Mouse (Mus musculus) stomach, postnatal 0 days (tissue): ENCODE measurements around the gene Steap3.

Source experiments
- CTCF ChIP-seq: IDR thresholded peaks from 2 replicates; pipeline ENCODE4 v1.5.1; 2016; ENCODE audit warnings: antibody characterized with exemption, low read depth, mild to moderate bottlenecking, moderate library complexity
- EP300 ChIP-seq: optimal IDR thresholded peaks from 2 replicates; pipeline ENCODE3; 2016; ENCODE audit warnings: antibody characterized with exemption

GRCm38 (mm10) chr1:120275224-120275623 lies 2.7 kb upstream of the Steap3 start:
- no peak for TF ChIP-seq CTCF
- no peak for TF ChIP-seq EP300
